Mouse (Mus musculus) heart, adult 11 months (tissue): ENCODE data around the gene Bloc1s1.

ENCODE experiments used
- DNase-seq: peaks from one replicate; pipeline ENCODE4 v3.0.0; 2022

Bloc1s1 gene

DNA sequence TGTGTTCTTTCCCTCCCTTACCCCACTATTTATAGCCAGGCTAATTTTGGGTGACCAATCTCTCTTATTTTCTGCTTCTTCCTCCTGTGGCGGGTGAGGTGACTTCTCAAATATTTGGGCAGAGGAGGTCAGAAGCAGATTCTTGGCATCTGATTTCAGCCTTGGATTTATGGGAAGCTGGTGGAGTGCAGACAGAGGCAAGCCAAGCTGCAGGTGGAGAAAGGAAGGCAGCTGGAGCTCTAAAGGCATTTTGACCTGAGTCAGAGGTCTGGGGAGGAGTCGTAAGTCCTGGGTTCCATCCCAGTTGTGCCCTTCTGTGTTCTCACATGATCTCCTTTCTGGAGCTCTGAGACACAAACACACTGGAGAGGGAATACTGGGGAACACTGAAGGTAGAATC, 7.6 kb upstream of the Bloc1s1 start:
- peak; percentile 93 for DNase-seq

DNA sequence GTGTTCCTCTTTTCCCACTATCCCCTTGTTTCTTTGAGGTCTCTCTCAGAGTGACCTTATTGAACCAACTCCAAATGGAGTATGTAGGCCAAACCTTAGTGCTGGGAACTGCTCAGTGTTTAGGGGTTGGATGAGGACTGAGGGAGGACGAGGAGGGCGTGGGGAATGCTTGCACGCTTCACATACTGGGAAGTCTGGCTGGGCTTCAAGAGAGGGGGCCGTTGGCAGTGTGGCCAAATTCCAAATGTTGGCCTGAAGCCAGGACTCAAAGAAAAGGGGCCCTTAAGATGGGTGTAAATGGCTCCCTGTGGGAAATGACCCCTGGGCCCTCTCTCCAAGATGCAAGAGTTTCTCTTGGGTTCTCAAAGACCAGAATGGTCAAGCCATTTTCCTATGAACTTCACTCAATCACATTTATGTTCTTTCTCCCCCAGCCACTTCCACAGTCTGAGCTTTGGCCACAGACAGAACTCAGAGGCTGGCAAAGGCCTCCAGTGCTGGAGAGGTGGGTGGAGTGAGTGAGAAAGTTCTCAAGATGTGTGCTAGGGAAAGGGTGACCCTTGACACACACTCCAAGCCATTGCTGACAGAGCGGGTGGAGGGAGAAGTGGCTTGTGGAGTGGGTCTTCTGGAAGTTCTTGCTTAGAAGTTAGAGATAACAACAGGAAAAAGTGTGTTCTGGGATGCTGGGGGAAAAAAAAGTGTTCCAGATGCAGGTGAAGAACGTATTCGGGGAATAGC, 6.0 kb upstream of the Bloc1s1 start:
- DNase-seq = peak; percentile 87

DNA sequence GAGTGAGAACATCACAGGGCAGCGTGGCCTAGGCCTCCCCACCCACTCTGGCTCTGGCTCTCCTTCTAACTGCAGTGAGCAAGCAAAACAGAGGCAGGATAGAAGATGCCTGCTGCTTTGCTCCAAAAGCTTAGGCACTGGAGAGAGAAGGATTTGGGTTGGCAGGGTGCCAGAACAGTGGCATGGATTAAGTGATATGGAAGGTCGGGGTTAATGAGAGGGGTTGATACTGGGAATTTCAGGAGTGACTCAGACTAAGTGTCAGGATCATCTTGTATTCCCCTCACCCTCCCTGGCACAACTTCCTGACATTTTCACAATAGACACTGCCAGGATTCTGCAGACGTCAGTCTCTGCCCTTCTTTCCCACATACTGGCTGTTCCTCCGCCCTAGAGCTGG, 4.5 kb upstream of the Bloc1s1 start:
- DNase-seq = peak; percentile 84

DNA sequence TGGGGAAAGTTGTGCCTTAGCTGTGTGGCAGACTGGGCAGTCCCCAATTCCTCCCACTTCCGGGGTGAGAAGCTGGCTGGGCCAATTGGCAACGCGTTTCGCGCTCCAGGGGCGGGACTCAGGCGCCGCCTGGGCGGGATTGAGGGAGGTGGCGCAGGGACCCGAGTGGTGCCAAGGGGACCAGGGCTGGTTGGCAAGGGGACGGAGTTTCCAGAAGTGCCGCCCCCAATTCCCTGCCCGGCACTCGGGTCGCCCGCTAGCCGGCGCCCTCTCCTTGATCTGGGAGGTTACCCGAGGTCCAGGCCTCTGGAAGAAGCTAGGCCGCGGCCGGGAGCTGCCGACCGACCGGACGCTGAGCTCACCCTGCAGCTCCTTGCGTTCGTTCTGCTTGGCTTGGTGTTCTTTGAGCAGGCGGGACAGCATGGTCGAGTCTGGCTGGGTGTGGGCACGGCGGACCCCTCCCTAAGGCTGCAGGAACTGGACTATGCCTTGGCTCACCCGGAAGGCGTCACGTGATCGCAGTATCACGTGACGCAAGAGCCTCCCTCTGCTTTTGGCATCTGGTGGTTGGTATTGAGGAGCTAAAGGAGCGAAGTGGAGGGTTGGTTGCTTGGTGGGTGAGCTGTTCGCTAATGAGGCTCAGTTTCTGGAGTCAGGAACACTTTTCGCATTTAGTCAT, 683 bp downstream of the Bloc1s1 start:
- DNase-seq = peak; percentile 100

DNA sequence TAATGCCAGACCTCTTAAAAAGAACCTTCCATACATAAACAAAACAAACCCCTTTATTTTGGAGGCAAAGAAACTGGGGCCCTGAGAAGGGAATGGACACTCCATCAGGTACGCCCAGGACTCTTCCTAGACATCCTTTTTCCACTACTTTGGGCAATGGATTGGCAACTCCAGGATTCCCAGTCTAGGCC, 1.1 kb downstream of the Bloc1s1 start, which contains the start of gene Rdh5:
TSS of gene Rdh5 (minus strand) at position 67 of the 191 bp plus-strand sequence.
- DNase-seq = no peak

DNA sequence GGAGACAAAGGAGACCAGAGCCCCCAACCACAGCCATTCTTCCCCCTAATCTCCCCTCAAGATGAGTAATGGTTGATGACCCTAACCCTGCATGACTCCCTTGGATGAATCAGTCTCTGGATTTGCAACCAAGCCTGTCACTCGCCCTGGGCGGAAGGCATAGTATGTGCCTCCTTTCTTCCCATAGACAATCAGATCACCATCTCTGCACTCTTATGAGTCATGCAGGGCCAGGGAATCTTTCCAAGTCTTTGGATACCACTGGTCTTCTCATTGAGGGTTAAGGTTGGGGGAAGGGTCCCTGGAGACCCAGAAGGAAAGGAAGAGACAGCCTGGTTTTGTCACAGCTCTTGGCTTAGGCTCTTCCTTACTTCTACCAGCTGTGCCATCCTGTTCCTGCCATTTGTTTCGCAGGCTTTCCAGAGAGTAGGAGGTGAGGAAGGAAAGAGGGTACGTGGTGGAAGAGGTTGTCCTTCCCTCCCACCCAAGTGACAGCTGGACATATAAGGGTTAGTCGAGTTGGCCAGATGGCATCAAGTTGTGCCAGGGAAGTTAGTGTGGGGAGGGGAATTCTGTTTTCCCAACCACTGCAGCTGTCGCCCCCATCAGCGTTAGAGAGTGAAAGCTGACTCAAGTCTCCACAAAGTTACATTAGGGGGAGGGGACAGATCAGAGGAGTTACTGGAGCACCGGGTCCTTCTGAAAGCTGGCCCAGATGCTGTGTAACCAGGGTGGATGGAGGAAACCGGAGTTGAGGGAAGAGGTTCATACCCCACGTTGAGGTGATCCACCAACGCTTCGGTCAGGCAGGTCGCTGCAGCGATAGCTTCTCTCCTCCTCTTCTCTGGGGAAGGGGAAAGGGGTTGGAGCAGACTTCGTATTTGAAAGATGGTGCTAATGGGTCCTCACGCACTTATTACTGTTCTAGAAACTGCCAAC, 1.7 kb downstream of the Bloc1s1 start:
- DNase-seq = peak; percentile 94

DNA sequence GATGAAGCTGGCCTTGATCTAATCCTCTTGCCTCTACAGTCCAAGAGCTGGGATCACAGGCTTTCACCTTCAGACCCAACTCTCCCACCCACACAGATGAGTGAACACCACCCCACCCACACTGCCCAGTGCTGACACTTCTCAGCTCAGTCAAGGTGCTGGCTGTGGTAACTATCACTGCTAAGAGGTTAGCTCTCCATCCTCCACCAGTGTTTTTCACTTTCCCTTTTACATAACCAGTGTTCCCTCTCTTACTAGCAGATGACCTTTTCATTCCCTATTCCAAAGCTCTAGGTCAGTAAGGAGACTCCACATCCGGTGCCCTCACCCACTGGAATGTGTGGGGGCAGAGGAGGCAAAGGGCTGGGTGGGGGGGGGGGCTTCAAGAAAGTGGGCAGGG, 2.6 kb downstream of the Bloc1s1 start:
- no peak for DNase-seq

DNA sequence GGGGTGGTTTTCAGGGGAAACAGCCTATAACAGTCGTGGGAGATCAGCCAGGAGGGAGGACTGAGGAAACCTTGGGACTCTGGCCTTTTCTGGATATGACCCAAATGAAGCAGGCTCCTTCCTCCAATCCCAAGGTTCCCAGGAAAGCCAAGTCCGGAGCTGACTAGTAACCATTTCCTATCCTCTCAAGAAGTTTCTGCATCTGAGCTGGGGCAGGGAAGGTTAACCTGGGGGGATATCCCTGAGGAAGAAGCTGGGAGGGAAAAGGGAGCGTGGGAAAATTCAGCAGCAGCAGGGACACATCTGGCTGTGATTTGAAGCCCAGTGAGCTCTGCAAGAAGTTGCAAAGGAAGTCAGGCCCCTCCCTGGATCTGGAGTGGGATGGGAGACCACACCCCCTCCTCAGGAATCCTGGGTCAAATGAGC, 3.1 kb downstream of the Bloc1s1 start:
- peak; percentile 98 for DNase-seq

DNA sequence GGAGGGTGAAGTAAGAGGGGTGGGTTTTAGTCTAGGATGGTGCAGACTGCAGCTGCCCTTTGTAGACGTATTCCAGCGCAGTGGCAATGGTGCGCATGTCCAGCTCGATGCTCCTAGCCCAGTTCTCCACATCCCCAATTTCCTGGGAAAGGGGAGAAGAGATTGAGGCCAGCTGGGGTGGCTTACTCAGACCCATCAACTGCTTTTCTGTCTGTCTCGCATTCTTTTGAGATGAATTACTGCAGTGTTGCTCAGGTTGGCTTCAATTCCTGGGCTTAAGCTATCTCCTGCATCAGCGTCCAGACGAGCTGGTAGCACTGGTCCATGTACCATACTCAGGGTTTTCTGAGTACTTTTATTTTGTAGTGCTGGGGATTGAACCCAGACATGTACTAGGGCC, 3.9 kb downstream of the Bloc1s1 start:
- peak; percentile 90 for DNase-seq

DNA sequence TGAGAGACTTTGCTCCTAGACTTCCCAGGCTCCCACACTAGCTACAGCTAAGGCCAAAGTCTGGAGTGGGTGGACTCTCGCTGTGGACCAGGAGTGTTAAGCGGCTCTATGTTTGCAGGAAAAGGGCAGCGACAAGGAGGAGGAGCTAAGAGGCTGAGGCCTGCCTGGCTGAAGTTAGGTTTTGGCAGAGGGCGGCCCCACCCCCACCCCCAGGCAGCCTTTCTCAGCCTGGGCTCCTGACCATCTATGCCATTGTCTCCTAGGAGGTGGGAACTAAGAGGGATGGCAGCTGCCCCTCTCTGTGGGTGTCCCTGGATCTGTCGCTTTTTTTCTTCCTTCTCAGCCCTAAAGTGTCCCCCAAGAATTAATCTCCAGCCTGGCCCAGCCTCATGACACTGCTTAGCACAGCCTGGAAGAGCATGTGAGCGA, 4.6 kb downstream of the Bloc1s1 start:
- peak; percentile 96 for DNase-seq

DNA sequence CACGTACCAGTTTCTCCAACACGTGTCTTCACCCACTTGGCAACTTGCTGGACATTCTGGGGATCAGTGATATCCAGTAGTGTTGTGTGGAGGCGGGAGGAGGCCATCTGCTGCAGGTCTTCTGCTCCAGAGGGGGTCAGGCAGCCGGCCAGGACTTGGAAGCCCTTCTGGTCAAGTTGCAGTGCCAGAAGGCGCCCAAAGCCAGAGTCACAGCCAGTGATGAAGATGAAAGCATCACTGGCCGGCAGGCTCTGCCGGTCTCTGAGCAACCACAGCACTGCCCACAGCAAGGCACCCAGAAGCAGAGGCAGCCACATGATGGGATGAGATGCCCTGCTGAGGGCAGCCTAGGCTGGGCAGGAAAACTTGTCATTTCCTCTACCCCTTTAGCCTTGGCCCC, 5.6 kb downstream of the Bloc1s1 start:
- peak; percentile 96 for DNase-seq

DNA sequence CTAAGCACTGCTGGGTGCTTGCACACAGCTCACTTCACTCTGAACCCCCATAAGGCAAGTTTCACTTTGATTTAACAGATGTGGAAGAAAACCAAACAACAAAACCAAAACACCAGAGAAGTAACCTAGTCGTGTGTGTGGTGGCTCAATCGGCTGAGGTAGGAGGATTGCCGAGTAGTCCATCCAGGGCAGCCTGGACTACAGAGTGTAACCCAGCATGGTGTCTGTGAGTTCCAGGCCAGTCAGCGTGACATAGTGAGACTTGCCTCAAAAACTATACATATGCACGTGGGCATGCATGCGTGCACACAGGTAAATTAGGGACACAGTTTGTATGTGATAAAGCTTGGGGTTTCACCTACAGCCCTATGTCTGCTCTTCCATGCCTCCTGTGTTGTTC, 6.4 kb downstream of the Bloc1s1 start:
- DNase-seq = no peak

DNA sequence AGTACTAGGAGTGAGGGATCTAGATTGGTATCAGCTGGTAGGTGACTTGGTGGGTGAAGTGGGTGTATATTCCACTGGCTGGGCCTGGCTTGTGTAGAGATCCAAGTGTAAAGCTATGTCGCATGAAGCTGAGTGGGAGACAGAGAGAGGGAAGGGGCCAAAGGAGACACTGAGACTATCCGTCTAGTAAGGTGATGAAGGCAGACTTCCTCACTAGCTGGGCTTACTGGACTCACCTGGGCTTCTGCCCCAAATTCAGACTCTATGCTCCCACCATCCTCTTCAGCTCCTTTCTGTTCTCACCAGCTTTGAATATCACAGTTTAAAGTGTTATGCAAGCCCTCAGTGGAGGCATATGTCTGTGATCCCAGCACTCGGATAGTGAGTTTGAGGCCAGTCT, 7.2 kb downstream of the Bloc1s1 start:
- no peak for DNase-seq

DNA sequence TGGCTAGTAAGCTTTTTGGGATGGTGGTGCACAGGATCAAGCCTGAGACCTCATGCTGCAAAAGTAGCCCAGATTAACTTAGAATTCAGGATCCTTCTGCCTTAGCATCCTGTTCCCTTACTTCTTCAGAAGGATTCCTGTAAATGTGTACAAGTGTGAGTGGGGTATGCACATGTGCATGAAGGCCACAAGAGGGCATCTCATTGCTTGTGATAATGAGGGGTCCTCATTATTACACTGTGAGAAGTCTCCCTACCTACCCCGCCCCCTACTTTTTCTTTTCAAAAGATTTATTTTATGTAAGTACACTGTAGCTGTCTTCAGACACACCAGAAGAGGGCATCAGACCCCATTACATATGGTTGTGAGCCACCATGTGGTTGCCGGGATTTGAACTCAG, 8.3 kb downstream of the Bloc1s1 start:
- no peak for DNase-seq

DNA sequence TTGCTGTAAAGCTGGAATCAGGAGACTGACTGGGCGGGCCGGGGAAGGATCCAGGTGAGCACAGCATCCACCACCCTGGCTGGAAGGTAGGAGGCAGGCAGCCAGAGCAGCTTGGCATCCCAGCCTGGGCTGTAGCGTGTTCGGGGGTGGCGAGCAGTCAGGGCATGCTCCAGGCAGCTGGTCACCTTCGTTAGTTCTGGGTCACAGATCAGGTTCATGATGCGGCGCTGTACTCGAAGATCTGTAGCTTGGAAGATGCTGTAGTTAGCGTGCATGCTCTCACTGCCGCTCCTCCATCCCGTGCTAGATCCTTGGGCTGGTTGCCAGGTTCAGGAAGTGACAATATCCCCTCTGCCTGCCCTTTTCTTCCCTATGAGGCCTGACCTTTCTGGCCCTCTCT, 10.1 kb downstream of the Bloc1s1 start:
- peak; percentile 95 for DNase-seq

DNA sequence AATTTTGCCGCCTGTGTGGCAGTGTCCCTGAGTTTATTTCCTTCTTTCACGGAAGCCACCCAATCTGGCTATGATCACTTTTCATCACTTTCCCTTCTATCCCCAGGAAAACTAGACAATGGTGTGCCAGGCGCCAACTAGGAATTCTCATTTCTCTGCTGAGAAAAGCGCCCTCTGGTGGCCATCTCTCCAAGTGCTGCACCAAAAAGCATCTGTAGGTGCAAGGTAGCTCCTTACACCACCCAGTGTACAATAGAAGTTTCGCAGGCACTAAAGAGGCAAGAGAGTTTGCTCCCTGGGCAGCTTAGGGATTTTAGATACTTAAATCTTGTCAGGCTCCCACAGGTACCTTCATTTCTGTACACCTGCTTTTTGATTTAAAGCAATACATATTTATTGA, 10.6 kb downstream of the Bloc1s1 start:
- DNase-seq = peak; percentile 97

DNA sequence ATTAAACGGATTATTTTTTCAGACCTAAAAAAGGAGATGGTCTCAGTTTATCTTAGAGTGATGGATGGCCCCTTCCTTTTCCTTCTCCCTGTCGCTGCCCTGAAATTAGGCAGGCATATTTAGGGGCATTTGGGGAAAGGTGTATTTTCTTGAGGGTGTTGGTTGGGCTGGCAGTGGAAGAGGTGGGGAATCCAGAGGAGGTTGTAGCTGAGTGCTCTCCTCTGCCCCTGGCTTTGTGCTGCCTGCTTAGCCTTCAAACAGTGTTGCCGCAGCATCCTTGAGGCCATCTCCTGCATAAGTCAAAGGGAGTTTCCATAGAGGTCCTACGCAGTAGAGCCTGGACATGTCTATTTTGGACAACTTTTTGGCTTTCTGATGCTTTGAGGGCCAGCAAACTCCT, 11.0 kb downstream of the Bloc1s1 start:
- peak; percentile 83 for DNase-seq

DNA sequence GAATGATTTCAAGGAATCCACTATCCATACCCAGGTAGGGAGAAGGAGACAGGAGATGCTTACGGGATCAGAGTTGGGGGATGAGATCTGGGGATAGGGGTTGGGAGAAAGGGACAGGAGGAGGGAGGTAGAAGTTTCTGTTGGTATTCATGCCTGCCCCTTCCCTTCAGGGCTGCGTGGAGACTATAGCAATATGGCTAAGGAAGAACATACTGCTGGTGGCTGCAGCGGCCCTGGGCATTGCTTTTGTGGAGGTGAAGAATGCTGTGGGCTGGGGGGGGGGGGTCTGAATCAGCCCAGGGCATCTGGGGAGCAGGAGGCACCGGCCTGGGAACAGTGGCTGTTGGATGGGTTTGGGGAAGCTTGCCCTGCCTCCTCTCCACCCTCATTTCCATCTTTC, 11.6 kb downstream of the Bloc1s1 start:
- peak; percentile 91 for DNase-seq

DNA sequence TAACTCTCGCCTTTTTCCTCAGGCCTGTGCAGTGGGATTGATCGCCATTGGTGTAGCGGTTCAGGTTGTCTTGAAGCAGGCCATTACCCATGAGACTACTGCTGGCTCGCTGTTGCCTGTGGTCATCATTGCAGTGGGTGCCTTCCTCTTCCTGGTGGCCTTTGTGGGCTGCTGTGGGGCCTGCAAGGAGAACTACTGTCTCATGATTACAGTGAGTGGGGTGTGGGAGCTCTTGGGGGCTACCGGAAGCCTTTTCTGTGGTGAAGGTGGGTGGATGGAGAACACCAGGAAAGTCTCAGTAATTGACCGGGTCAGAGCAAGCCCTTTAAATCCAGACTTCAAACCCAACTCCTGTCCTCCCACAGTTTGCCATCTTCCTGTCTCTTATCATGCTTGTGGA, 12.4 kb downstream of the Bloc1s1 start:
- peak; percentile 94 for DNase-seq

DNA sequence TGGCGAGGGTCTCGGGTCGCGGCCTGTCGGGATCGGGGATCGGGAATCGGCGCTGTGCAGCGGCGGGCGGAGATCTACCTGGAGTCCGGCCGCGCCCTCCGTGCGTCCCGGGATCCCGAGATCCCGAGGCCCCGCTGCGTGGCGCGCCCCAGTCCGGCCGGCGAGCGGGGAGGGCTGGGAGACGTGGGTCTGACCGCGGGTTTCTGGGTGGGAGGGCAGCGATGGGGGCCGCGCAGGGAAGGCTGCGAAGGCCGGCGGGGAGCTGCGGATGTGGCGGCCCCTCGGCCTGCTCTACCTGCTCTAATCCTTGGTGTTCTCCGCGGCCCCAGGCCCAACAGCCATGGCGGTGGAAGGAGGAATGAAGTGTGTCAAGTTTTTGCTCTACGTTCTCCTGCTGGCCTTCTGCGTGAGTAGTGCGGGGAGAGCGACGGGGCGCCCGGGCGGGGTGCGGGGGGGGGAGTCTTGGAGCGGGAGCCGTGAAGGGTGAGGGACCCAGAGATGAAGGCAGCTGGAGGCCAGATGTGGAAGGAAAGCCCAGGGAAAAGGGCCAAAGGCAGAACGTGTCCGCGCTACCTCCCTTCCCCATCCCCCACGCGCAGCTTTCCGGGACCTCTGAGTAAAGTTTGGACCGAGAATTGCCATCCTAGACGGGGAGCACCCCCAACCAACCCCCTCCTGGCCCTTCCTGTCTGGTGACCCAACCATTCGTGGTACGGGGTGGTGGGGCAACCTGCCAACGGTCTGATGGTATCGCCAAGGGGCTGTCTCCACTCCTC, 13.6 kb downstream of the Bloc1s1 start:
- peak; percentile 97 for DNase-seq

DNA sequence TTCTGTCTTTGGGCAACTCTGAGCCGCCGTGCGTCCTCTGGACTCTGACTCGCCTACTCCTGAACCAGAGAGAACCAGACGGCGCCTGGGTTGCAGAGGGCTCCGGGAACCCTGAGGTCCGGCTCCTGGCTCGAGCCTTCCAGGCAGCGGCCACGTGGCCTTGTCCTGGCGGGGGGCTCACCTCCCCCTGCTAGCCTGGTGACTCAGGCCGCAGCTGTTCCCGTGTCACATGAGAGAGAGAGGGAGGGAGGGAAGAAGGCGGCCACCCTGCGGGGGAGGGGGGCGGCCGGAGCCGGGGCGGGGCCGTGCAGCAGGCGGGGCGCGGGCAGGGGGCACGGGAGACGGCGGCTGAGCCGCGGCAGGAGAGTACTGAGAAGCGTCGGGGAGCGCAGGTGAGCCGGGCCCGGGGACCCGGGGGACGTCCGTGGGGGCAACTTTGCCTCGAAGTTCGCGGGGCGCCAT, 14.2 kb downstream of the Bloc1s1 start:
- DNase-seq = peak; percentile 100

DNA sequence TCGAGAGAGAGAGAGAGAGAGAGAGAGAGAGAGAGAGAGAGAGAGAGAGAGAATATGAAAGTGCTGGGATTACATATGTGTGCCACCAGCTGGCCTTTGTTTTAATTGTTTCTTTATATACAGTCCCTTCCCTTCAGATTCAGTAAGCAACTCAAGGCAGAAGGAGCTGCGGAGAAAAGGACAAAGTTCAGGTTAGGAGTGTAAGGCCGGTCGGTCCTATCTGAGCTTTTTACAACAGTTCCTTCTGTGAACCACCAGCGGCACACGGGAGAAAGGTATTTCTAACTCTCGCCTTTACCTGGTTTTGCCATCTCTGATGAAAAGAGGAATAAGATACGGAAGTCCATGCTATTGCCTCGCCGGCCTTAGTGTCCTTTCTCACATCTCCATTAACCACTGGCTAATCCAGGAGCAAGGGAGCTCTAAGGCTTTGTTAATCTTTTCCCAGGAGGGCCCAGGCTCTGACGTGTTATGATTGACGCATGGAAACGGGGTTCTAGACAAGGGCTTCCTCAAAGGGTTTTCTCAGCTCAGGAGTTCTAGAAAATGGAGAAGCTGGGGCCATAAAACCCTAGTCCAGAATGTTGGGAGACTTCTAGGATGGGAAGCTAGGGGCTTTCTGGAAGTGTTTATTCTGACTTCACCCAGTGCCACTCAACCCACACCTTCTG, 14.9 kb downstream of the Bloc1s1 start:
- peak; percentile 91 for DNase-seq
